Mouse (Mus musculus): ENCODE data around the gene Emp3. TPM values are rescaled to one million over a fixed set of nuclear protein-coding genes. Genes with fewer than 3 reads are reported as not detected.
"Not testable (repeated sequence)": the region's sequence is repeated elsewhere in the genome, so short reads cannot be mapped to it uniquely, and the experiment has no call there.

Emp3 gene
- polyA plus RNA-seq, 1 experiment from 2014 or later = 45.0 TPM

- Histone ChIP-seq H3K36me3 (peaks cover 48% of the 10 kb centered on the region), H3K27me3 (ENCODE audit: insufficient read depth, poor library complexity, severe bottlenecking) (no peaks in the 10 kb centered on the region), H3K9me3 (no peaks in the 10 kb centered on the region), H3K27ac (no peak overlapping the region), H3K4me1 (no peaks in the 10 kb centered on the region), H3K4me3 (no peak overlapping the region)
- DNase-seq (ENCODE audit: low spot score) = peak; percentile 45
Measured at GRCm38 (mm10) chr7:45908384-45908783, 12.8 kb downstream of the Emp3 start.

- H3K27ac ChIP-seq = no peak overlapping the region
- H3K9me3 ChIP-seq = no peaks in the 10 kb centered on the region
- DNase-seq (ENCODE audit: low spot score) = no peak
- no peaks in the 10 kb centered on the region for H3K4me1 ChIP-seq
- H3K27me3 ChIP-seq (ENCODE audit: insufficient read depth, poor library complexity, severe bottlenecking) = no peaks in the 10 kb centered on the region
- no peak overlapping the region for H3K4me3 ChIP-seq
- peaks cover 40% of the 10 kb centered on the region for H3K36me3 ChIP-seq
- WGBS = 88% methylated on average over 9 of the region's 9 CpGs
Measured at GRCm38 (mm10) chr7:45906622-45907021, 14.6 kb downstream of the Emp3 start.

- H3K9me3 ChIP-seq = no peaks in the 10 kb centered on the region
- WGBS = 79% methylated on average over 12 of the region's 12 CpGs
- H3K27me3 ChIP-seq (ENCODE audit: insufficient read depth, poor library complexity, severe bottlenecking) = no peaks in the 10 kb centered on the region
- H3K36me3 ChIP-seq = peaks cover 4% of the 10 kb centered on the region
- no peak overlapping the region for H3K27ac ChIP-seq
- H3K4me3 ChIP-seq = no peak overlapping the region
- no peak for DNase-seq (ENCODE audit: low spot score)
- peaks cover 6% of the 10 kb centered on the region; the same call in 1 of the 2 replicates for H3K4me1 ChIP-seq
Measured at GRCm38 (mm10) chr7:45902481-45903002, 18.7 kb downstream of the Emp3 start.

GRCm38 (mm10) chr7:45901562-45901961 is 19.6 kb downstream of the Emp3 start:
- no peaks in the 10 kb centered on the region for H3K9me3 ChIP-seq

GRCm38 (mm10) chr7:45898125-45898524 is 23.1 kb downstream of the Emp3 start:
- H3K4me1 ChIP-seq = peaks cover 17% of the 10 kb centered on the region; the same call in 1 of the 2 replicates
- H3K27ac ChIP-seq; H3K27me3 ChIP-seq (ENCODE audit: insufficient read depth, poor library complexity, severe bottlenecking); H3K36me3 ChIP-seq; H3K9me3 ChIP-seq; DNase-seq (ENCODE audit: low spot score): not testable (repeated sequence)
- WGBS = 68% methylated on average over 4 of the region's 4 CpGs
- H3K4me3 ChIP-seq = peak overlapping the region; percentile 61

More at GRCm38 (mm10) chr7:45901562-45901961, 19.6 kb downstream of the Emp3 start:
- Histone ChIP-seq H3K27me3 (ENCODE audit: insufficient read depth, poor library complexity, severe bottlenecking) (no peaks in the 10 kb centered on the region), H3K36me3 (no peaks in the 10 kb centered on the region), H3K4me1 (peaks cover 9% of the 10 kb centered on the region; the same call in 1 of the 2 replicates), H3K27ac (no peak overlapping the region), H3K4me3 (no peak overlapping the region)
- 55% methylated on average over 5 of the region's 5 CpGs for WGBS
- no peak for DNase-seq (ENCODE audit: low spot score)

- peaks cover 17% of the 10 kb centered on the region; the same call in 1 of the 2 replicates for H3K4me1 ChIP-seq
- H3K9me3 ChIP-seq = no peaks in the 10 kb centered on the region
- 1% methylated on average over 19 of the region's 19 CpGs for WGBS
- peak; percentile 86 for DNase-seq (ENCODE audit: low spot score)
- H3K27me3 ChIP-seq (ENCODE audit: insufficient read depth, poor library complexity, severe bottlenecking) = peaks cover 7% of the 10 kb centered on the region; the same call in 1 of the 2 replicates
- peak overlapping the region; percentile 91 for H3K27ac ChIP-seq
- H3K4me3 ChIP-seq = peak overlapping the region; percentile 61
- no peaks in the 10 kb centered on the region for H3K36me3 ChIP-seq
Measured at GRCm38 (mm10) chr7:45897258-45897757, 23.9 kb downstream of the Emp3 start.

- peak; percentile 98 for DNase-seq (ENCODE audit: low spot score)
- Histone ChIP-seq H3K27me3 (ENCODE audit: insufficient read depth, poor library complexity, severe bottlenecking) (peaks cover 7% of the 10 kb centered on the region; the same call in 1 of the 2 replicates), H3K9me3 (no peaks in the 10 kb centered on the region), H3K4me1 (peaks cover 17% of the 10 kb centered on the region; the same call in 1 of the 2 replicates), H3K27ac (peak within 1 kb of the TSS; percentile 91), H3K4me3 (peak within 1 kb of the TSS; percentile 61), H3K36me3 (no peaks in the 10 kb centered on the region)
- under 1% methylated on average over 40 of the region's 40 CpGs for WGBS
Measured at GRCm38 (mm10) chr7:45896517-45897257, 24.5 kb downstream of the Emp3 start, which contains the start of the genes Syngr4 and Tmem143. Syngr4 (minus strand) TSS chr7:45896714. Tmem143 (plus strand) TSS chr7:45896941.

GRCm38 (mm10) chr7:45895931-45896516 is 25.2 kb downstream of the Emp3 start:
- H3K9me3 ChIP-seq = no peaks in the 10 kb centered on the region
- peaks cover 17% of the 10 kb centered on the region; the same call in 1 of the 2 replicates for H3K4me1 ChIP-seq
- WGBS = 71% methylated on average over 6 of the region's 6 CpGs
- peaks cover 7% of the 10 kb centered on the region; the same call in 1 of the 2 replicates for H3K27me3 ChIP-seq (ENCODE audit: insufficient read depth, poor library complexity, severe bottlenecking)
- DNase-seq (ENCODE audit: low spot score) = no peak
- H3K36me3 ChIP-seq = no peaks in the 10 kb centered on the region
- H3K27ac ChIP-seq = peak overlapping the region; percentile 84
- peak overlapping the region; percentile 61 for H3K4me3 ChIP-seq

- Histone ChIP-seq H3K27me3 (ENCODE audit: insufficient read depth, poor library complexity, severe bottlenecking) (peaks cover 7% of the 10 kb centered on the region; the same call in 1 of the 2 replicates), H3K4me1 (peaks cover 12% of the 10 kb centered on the region; the same call in 1 of the 2 replicates), H3K36me3 (no peaks in the 10 kb centered on the region), H3K4me3 (no peak overlapping the region), H3K9me3 (no peaks in the 10 kb centered on the region), H3K27ac (no peak overlapping the region)
- DNase-seq (ENCODE audit: low spot score) = no peak
- WGBS = 82% methylated on average over 2 of the region's 2 CpGs
Measured at GRCm38 (mm10) chr7:45892651-45893050, 28.6 kb downstream of the Emp3 start.

- Histone ChIP-seq H3K9me3 (no peaks in the 10 kb centered on the region), H3K36me3 (peaks cover 37% of the 10 kb centered on the region), H3K4me1 (peaks cover 4% of the 10 kb centered on the region; the same call in 1 of the 2 replicates), H3K27ac (0 out of 2 replicates have a peak overlapping the region, but pooled peaks have one; percentile 30), H3K4me3 (no peak overlapping the region), H3K27me3 (ENCODE audit: insufficient read depth, poor library complexity, severe bottlenecking) (no peaks in the 10 kb centered on the region)
- DNase-seq (ENCODE audit: low spot score) = no peak
- 58% methylated on average over 3 of the region's 3 CpGs for WGBS
Measured at GRCm38 (mm10) chr7:45887246-45887645, 34.0 kb downstream of the Emp3 start.

- 95% methylated on average over 2 of the region's 2 CpGs for WGBS
- H3K4me1 ChIP-seq = no peaks in the 10 kb centered on the region
- no peak overlapping the region for H3K27ac ChIP-seq
- DNase-seq (ENCODE audit: low spot score) = no peak
- H3K4me3 ChIP-seq = no peak overlapping the region
- peaks cover 4% of the 10 kb centered on the region; the same call in 1 of the 2 replicates for H3K9me3 ChIP-seq
- H3K27me3 ChIP-seq (ENCODE audit: insufficient read depth, poor library complexity, severe bottlenecking) = no peaks in the 10 kb centered on the region
- H3K36me3 ChIP-seq = peaks cover 99% of the 10 kb centered on the region
Measured at GRCm38 (mm10) chr7:45881011-45881410, 40.2 kb downstream of the Emp3 start.

GRCm38 (mm10) chr7:45880531-45880930 is 40.7 kb downstream of the Emp3 start:
- H3K4me1 ChIP-seq = no peaks in the 10 kb centered on the region
- WGBS = 97% methylated on average over 4 of the region's 4 CpGs
- H3K27ac ChIP-seq = no peak overlapping the region
- no peaks in the 10 kb centered on the region for H3K27me3 ChIP-seq (ENCODE audit: insufficient read depth, poor library complexity, severe bottlenecking)
- H3K4me3 ChIP-seq = no peak overlapping the region
- no peak for DNase-seq (ENCODE audit: low spot score)
- peaks cover 100% of the 10 kb centered on the region for H3K36me3 ChIP-seq
- H3K9me3 ChIP-seq = peaks cover 4% of the 10 kb centered on the region; the same call in 1 of the 2 replicates
